Mouse (Mus musculus) liver, embryonic 11.5 days (tissue): ENCODE measurements around the gene Erich6. TPM values are rescaled to one million over a fixed set of nuclear protein-coding genes. Genes with fewer than 3 reads are reported as not detected.
A peak's percentile ranks its signal among the peaks of the same experiment; 100 is the strongest.

Experiments
- ATAC-seq: fragments of 200-750 bp; cut with Nextera tagmentation; replicated peaks from 2 replicates; pipeline ENCODE4 v1.8.0; 2017; ENCODE audit warnings: moderate number of reproducible peaks, mild to moderate bottlenecking, moderate TSS enrichment, moderate library complexity; ENCODE audit not compliant: low FRiP score
- DNase-seq: peaks from one replicate; pipeline ENCODE4 v3.0.0-alpha.2; 2017; ENCODE audit warnings: low spot score
- H3K27ac ChIP-seq: fragments of 300-500 bp; sonication (generic); 2 replicates; pipeline ENCODE4 v1.5.1; 2014; ENCODE audit warnings: mild to moderate bottlenecking, low read depth, low read length, control low read depth
- H3K27me3 ChIP-seq: fragments of 300-500 bp; sonication (generic); replicated peaks from 2 replicates; pipeline ENCODE4 v1.6.1; 2014; ENCODE audit warnings: low read length, mixed read lengths; ENCODE audit not compliant: control insufficient read depth, insufficient read depth
- H3K36me3 ChIP-seq: fragments of 300-500 bp; sonication (generic); 2 replicates; pipeline ENCODE4 v1.6.1; 2014; ENCODE audit warnings: mild to moderate bottlenecking, low read length, moderate library complexity, mixed read lengths; ENCODE audit not compliant: control insufficient read depth, insufficient read depth
- H3K4me1 ChIP-seq: fragments of 300-500 bp; sonication (generic); replicated peaks from 2 replicates; pipeline ENCODE4 v1.6.1; 2014; ENCODE audit warnings: low read length, mixed read lengths; ENCODE audit not compliant: control insufficient read depth, insufficient read depth
- H3K4me2 ChIP-seq: fragments of 300-500 bp; sonication (generic); 2 replicates; pipeline ENCODE4 v1.6.1; 2014; ENCODE audit warnings: mild to moderate bottlenecking, control low read depth, moderate library complexity
- H3K4me3 ChIP-seq: fragments of 300-500 bp; sonication (generic); 2 replicates; pipeline ENCODE4 v1.5.1; 2014; ENCODE audit warnings: low read depth, low read length, control low read depth
- H3K9ac ChIP-seq: fragments of 300-500 bp; sonication (generic); 2 replicates; pipeline ENCODE4 v1.6.1; 2014; ENCODE audit warnings: low read depth, low read length, control low read depth
- H3K9me3 ChIP-seq: fragments of 300-500 bp; sonication (generic); 2 replicates; pipeline ENCODE4 v1.6.1; 2016; ENCODE audit warnings: low read length, inconsistent platforms, mixed read lengths; ENCODE audit not compliant: control insufficient read depth
- WGBS: fragments of 180-500 bp; shearing (Covaris S2); extraction: QIAGEN DNeasy Blood & Tissue Kit; methylation state at CpG from one replicate; pipeline ENCODE4 v1.1.7; 2014; 5-methylcytosine and 5-hydroxymethylcytosine counted together
- polyA plus RNA-seq: library from polyadenylated mRNA; unstranded; fragments of >200 nt; fragmentation: Nextera tagmentation; extraction: Ambion mirVana; gene quantifications from 2 replicates; pipeline ENCODE4 v1.2.1, GENCODE M21; 2014

Gene Erich6
- polyA plus RNA-seq, 1 experiment from 2014 or later: not detected

DNA sequence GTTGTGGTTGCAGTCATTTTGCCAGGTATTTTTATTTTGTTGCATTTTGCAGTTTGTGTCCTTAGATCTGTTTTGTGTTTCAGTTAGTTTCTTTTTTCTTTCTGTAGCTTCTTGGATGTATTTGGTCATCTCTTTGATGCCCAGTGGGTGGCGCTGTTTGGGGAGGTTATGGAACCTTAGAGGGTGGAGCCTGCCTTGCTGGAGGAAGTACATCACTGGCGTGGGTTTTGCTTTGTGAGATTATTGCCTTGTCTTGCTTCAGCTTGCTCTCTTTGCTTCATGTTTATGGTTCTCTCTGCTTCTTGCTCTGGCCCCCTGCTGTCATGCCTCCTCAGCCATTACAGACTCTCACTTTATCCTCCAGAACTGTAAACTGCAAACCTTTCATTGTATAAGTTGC, 20.3 kb upstream of the Erich6 start:
- H3K4me1 ChIP-seq: no peaks in the 10 kb centered on the region
- H3K9me3 ChIP-seq: no peaks in the 10 kb centered on the region
- ATAC-seq (no peak), DNase-seq (no peak)
- no peak overlapping the region for H3K4me2 ChIP-seq
- 32% methylated on average over 2 of the region's 2 CpGs for WGBS
- no peak overlapping the region for H3K27ac ChIP-seq
- no peaks in the 10 kb centered on the region for H3K36me3 ChIP-seq
- no peaks in the 10 kb centered on the region for H3K27me3 ChIP-seq
- H3K4me3 ChIP-seq: no peak overlapping the region
- no peak overlapping the region for H3K9ac ChIP-seq

DNA sequence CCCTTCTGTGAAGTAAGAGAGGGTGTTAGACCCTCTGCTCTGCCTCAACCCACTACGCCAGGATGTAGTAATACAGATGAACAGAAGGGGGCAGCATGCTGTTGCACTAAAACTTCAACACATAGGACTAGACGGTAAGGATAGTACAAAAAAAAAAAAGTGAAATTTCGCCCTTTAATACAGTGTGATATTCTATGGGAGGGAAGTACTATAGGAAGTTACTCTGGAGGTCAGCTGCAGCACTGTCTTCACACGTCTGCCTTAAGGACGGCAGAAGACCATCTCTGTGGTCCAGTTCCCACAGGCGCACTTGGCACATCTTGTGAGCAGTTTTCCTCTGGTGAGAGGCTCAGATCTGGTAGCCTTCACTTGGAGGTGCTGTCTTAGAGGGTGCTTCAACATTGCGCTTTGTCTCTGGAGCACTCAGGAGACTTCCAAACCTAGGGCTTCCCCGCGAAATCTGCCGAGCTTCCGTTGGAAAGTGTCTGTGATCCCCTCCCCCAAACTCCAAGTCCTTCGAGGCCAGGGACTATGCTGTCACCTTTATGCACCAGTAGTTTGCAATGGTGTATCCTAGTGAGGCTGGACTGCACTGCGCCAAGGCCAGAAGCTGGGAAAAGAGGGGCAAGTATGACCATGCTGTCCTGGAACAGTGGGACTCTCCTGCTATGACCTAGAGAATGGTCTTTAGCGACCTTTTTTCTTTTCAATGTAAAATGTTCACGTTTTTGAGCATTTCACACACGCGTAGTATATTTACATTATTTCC, 18.5 kb upstream of the Erich6 start:
- H3K9me3 ChIP-seq: no peaks in the 10 kb centered on the region
- no peaks in the 10 kb centered on the region for H3K36me3 ChIP-seq
- H3K4me1 ChIP-seq: no peaks in the 10 kb centered on the region
- WGBS: 57% methylated on average over 17 of the region's 17 CpGs
- H3K27me3 ChIP-seq: no peaks in the 10 kb centered on the region
- no peak for DNase-seq
- peak overlapping the region; percentile 12; the same call in 1 of the 2 replicates for H3K4me2 ChIP-seq
- H3K4me3 ChIP-seq: no peak overlapping the region
- no peak overlapping the region for H3K9ac ChIP-seq
- peak; percentile 53; the same call in 1 of the 2 replicates for ATAC-seq
- no peak overlapping the region for H3K27ac ChIP-seq

DNA sequence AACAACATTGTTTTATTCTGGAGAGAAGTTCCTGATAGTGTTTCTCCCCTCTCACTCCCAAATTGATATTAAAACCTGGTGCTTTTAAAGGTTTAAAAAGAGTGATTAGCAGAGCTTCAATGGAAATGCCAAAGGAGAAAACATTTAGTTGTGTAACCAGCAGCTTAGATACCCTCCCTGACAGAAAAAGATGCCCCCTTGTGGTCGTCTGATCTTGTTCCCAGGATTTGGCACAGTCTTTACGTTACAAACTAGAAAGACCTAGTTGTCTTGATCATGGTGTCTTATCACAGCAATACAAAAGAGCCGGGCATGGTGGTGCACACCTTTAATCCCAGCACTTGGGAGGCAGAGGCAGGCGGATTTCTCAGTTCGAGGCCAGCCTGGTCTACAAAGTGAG, 16.9 kb upstream of the Erich6 start:
- ATAC-seq: no peak
- 60% methylated on average over 5 of the region's 5 CpGs for WGBS
- H3K4me2 ChIP-seq: no peak overlapping the region
- H3K27ac ChIP-seq: no peak overlapping the region
- H3K36me3 ChIP-seq: no peaks in the 10 kb centered on the region
- DNase-seq: no peak
- 0 out of 2 replicates have a peak, but pooled peaks cover 2% of the 10 kb centered on the region for H3K4me1 ChIP-seq
- no peak overlapping the region for H3K4me3 ChIP-seq
- no peak overlapping the region for H3K9ac ChIP-seq
- no peaks in the 10 kb centered on the region for H3K27me3 ChIP-seq
- H3K9me3 ChIP-seq: no peaks in the 10 kb centered on the region

DNA sequence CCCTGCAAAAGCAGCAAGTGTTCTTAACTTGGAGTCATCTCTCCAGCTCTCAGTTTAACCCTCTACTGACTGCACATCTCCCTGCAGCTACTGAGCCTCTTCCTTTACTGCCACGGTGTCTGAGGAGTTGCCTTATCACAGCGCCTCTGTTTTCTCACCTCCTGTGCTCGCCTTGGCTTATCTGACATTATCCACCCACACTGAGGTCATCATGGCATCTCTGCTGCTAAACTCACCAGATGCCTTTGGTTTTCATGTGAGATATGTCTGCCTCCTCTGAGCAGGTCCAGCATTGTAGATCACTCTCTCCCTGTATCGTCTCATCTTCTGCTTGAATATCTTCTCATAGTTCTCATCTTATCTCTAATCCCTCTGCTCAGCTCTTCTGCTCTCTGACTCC, 13.3 kb upstream of the Erich6 start:
- ATAC-seq (0 out of 2 replicates have a peak, but pooled peaks have one; percentile 43), DNase-seq (no peak)
- Histone ChIP-seq H3K4me2 (no peak overlapping the region), H3K9ac (no peak overlapping the region), H3K27me3 (no peaks in the 10 kb centered on the region), H3K9me3 (no peaks in the 10 kb centered on the region), H3K27ac (no peak overlapping the region), H3K4me1 (0 out of 2 replicates have a peak, but pooled peaks cover 2% of the 10 kb centered on the region), H3K4me3 (no peak overlapping the region), H3K36me3 (no peaks in the 10 kb centered on the region)
- 34% methylated on average over 4 of the region's 4 CpGs for WGBS

DNA sequence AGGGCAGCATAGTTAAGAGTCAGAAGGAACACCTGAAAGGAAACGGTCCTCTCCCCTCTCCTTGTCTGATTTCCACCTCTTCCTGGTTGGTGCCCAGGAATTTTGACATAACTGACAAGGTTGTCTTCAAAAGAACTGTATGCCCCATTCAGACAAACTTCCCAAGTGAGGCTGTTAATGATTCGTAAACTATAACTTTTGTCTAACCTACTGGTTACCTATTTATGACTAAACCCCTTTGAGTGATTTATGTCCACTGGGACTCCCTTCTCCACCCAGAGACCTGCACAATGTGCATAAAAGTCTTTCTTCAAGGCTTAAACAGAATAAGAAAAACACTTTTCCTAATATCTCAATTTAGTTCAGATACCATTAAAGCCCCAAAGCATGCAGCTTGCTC, 10.2 kb upstream of the Erich6 start:
- 78% methylated on average over 2 of the region's 2 CpGs for WGBS
- Histone ChIP-seq H3K27ac (no peak overlapping the region), H3K9me3 (no peaks in the 10 kb centered on the region), H3K27me3 (no peaks in the 10 kb centered on the region), H3K4me3 (no peak overlapping the region), H3K36me3 (no peaks in the 10 kb centered on the region), H3K4me2 (no peak overlapping the region), H3K9ac (no peak overlapping the region), H3K4me1 (0 out of 2 replicates have a peak, but pooled peaks cover 2% of the 10 kb centered on the region)
- no peak for ATAC-seq
- no peak for DNase-seq

DNA sequence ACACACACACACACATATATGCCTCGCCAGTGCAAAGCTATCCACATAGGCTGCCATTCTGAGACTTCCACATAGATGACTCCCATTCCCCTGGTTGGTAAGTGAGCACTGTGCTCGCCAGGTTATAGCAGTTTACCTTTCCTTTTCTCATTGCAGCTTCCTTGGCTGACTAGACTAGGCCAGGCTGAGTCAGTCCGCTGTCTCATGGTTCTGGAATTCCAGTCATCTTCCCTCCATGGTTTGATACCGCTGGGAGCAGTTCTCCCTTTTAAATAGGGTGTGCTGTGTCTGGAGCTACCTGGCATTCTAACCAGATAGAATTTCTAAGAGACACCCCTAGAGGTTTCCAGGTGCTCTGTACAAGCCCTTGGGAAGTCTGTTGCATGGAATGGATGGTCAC, 9.2 kb upstream of the Erich6 start:
- no peak overlapping the region for H3K4me2 ChIP-seq
- no peak overlapping the region for H3K9ac ChIP-seq
- H3K36me3 ChIP-seq: no peaks in the 10 kb centered on the region
- no peak overlapping the region for H3K4me3 ChIP-seq
- ATAC-seq (no peak), DNase-seq (no peak)
- no peaks in the 10 kb centered on the region for H3K9me3 ChIP-seq
- 74% methylated on average over 4 of the region's 4 CpGs for WGBS
- 0 out of 2 replicates have a peak, but pooled peaks cover 2% of the 10 kb centered on the region for H3K4me1 ChIP-seq
- no peak overlapping the region for H3K27ac ChIP-seq
- H3K27me3 ChIP-seq: no peaks in the 10 kb centered on the region

DNA sequence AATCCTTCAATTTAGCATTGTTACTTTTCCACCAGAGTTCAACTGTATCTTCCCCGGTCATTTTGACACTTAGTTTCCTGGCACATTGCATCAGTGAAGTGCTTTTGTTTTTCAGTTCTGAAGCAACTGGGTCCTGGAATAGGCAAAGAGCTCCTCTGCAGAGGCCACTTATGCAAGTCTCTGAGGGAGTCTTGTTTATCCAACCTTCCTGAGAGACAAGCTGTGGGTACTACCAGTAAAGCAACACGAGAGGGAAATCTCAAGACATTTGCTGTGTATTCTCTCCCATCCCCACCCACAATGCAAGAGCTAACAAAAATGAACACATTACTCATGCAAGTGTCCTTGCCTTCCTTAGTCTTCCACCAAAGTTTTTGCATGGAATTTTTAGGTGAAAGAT, 5.3 kb downstream of the Erich6 start:
- DNase-seq (no peak), ATAC-seq (no peak)
- H3K36me3 ChIP-seq: no peaks in the 10 kb centered on the region
- H3K4me3 ChIP-seq: no peak overlapping the region
- no peaks in the 10 kb centered on the region for H3K27me3 ChIP-seq
- no peak overlapping the region for H3K9ac ChIP-seq
- H3K9me3 ChIP-seq: no peaks in the 10 kb centered on the region
- no peak overlapping the region for H3K27ac ChIP-seq
- peaks cover 4% of the 10 kb centered on the region; the same call in 1 of the 2 replicates for H3K4me1 ChIP-seq
- 74% methylated on average over 2 of the region's 2 CpGs for WGBS
- H3K4me2 ChIP-seq: no peak overlapping the region

DNA sequence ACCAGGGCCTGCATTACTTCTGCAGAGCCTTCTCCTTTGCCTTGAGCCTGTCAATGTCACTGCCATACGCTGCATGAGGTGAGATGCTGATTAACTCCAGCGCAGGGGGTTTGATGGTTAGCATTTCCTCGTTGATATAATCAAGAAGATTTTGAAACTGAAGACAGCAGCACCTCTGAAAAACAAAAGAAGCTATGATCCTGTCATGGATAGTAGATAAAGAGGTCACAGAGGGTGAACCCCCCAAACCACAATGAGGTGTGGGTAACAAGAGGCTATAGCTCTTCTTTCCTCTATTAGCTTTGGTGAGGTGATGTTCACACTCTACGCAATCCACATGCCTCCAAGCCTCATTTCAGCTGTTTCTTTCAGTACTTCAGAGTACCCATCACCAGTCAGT, 12.0 kb downstream of the Erich6 start:
- Histone ChIP-seq H3K4me2 (no peak overlapping the region), H3K9me3 (no peaks in the 10 kb centered on the region), H3K4me1 (no peaks in the 10 kb centered on the region), H3K27me3 (no peaks in the 10 kb centered on the region), H3K9ac (no peak overlapping the region), H3K27ac (no peak overlapping the region), H3K4me3 (no peak overlapping the region), H3K36me3 (no peaks in the 10 kb centered on the region)
- WGBS: 77% methylated on average over 4 of the region's 4 CpGs
- DNase-seq: no peak
- no peak for ATAC-seq
